Comparison of ENCODE assay signal across 1 mouse cellular context in genomic region chr7:19632720-19633119, GRCm38 (mm10).
A peak's percentile ranks its signal among the peaks of the same experiment; 100 is the strongest.
TF ChIP-seq lines count a peak whose summit lies in the region.

No protein-coding gene starts in this region.

TF ChIP-seq in MEL, 35 proteins besides CTCF, POLR2A, EP300 and RAD21:
- no peak for TF ChIP-seq ELF1 (IDR thresholded peaks at IDR 0.05; ENCODE audit: low read depth, low read length)
- no peak for TF ChIP-seq JUND (IDR thresholded peaks at IDR 0.05; ENCODE audit: low read depth, low read length)
- TF ChIP-seq BHLHE40 (IDR thresholded peaks at IDR 0.05; ENCODE audit: borderline replicate concordance, low read depth, low read length), result no peak
- TF ChIP-seq MAFK (IDR thresholded peaks at IDR 0.05; ENCODE audit: borderline replicate concordance, low read depth, low read length), result no peak
- peak; percentile 83 for TF ChIP-seq TCF12 (IDR thresholded peaks at IDR 0.05; ENCODE audit: low read depth, low read length)
- no peak for TF ChIP-seq POLR2AphosphoS5 (IDR thresholded peaks at IDR 0.05; ENCODE audit: borderline replicate concordance, low read depth, low read length)
- TF ChIP-seq CHD1 (IDR thresholded peaks at IDR 0.05; ENCODE audit: low read depth, low read length), result no peak
- peak; percentile 52 for TF ChIP-seq SIN3A (IDR thresholded peaks at IDR 0.05; ENCODE audit: low read length)
- no peak for TF ChIP-seq ZNF384 (IDR thresholded peaks at IDR 0.05; ENCODE audit: low read depth, low read length)
- TF ChIP-seq MAZ (IDR thresholded peaks at IDR 0.05; ENCODE audit: low read depth, low read length), result no peak
- peak; percentile 84 for TF ChIP-seq GATA1 (IDR thresholded peaks at IDR 0.05; ENCODE audit: low read depth, low read length)
- TF ChIP-seq RCOR1 (IDR thresholded peaks at IDR 0.05; ENCODE audit: low read depth, low read length), result 0 out of 2 replicates have a peak, but pooled peaks have one; percentile 15
- TF ChIP-seq HCFC1 (IDR thresholded peaks at IDR 0.05; ENCODE audit: low read depth, low read length), result no peak
- TF ChIP-seq E2F4 (IDR thresholded peaks at IDR 0.05; ENCODE audit: borderline replicate concordance, low read depth, low read length), result no peak
- TF ChIP-seq GABPA (IDR thresholded peaks at IDR 0.05; ENCODE audit: low read depth, low read length), result no peak
- peak; percentile 49; the same call in 1 of the 2 replicates for TF ChIP-seq MXI1 (IDR thresholded peaks at IDR 0.05; ENCODE audit: low read depth, low read length)
- TF ChIP-seq ZC3H11A (IDR thresholded peaks at IDR 0.05; ENCODE audit: low read depth, low read length), result no peak
- TF ChIP-seq SMC3 (IDR thresholded peaks at IDR 0.05; ENCODE audit: low read depth, low read length), result no peak
- TF ChIP-seq TAL1 (IDR thresholded peaks at IDR 0.05; ENCODE audit: low read length), result peak; percentile 88
- TF ChIP-seq NELFE (IDR thresholded peaks at IDR 0.05; ENCODE audit: low read depth, low read length), result no peak
- TF ChIP-seq TBP (IDR thresholded peaks at IDR 0.05; ENCODE audit: low read depth, low read length), result 0 out of 2 replicates have a peak, but pooled peaks have one; percentile 12
- TF ChIP-seq MAX (IDR thresholded peaks at IDR 0.05; ENCODE audit: low read length), result no peak
- TF ChIP-seq KAT2A (conservative IDR thresholded peaks at IDR 0.05; ENCODE audit: low read depth, low read length), result no peak
- no peak for TF ChIP-seq MEF2A (IDR thresholded peaks at IDR 0.05; ENCODE audit: extremely low read depth, insufficient replicate concordance, low read depth, low read length, poor library complexity, severe bottlenecking)
- TF ChIP-seq USF1 (IDR thresholded peaks at IDR 0.05; ENCODE audit: low read depth, low read length), result no peak
- no peak for TF ChIP-seq ETS1 (IDR thresholded peaks at IDR 0.05; ENCODE audit: low read depth, low read length)
- no peak for TF ChIP-seq USF2 (IDR thresholded peaks at IDR 0.05; ENCODE audit: borderline replicate concordance in 1 of 2, insufficient read depth in 1 of 2, low read depth in 1 of 2, low read length in 2 of 2)
- no peak for TF ChIP-seq CHD2 (IDR thresholded peaks at IDR 0.05; ENCODE audit: low read length)
- no peak for TF ChIP-seq MYB (IDR thresholded peaks at IDR 0.05; ENCODE audit: low read depth, low read length)
